Mouse (Mus musculus) CH12.LX (cell line): ENCODE measurements around the gene Edil3. TPM values are rescaled to one million over a fixed set of nuclear protein-coding genes. Genes with fewer than 3 reads are reported as not detected.

Experiments used
- DNase-seq: peaks from one replicate; pipeline ENCODE4 v3.0.0-alpha.2; 2013; ENCODE audit errors: extremely low read depth
- H3K27ac ChIP-seq: 2 replicates; pipeline ENCODE4 v1.5.1; 2012; ENCODE audit warnings: low read depth, mild to moderate bottlenecking, control low read depth, moderate library complexity; ENCODE audit not compliant: insufficient read depth
- H3K27me3 ChIP-seq: replicated peaks from 2 replicates; pipeline ENCODE3; 2012; ENCODE audit warnings: inconsistent platforms
- H3K36me3 ChIP-seq, 2 experiments: replicated peaks in 1 of 2; 2 replicates each; pipeline versions ENCODE3 to v1.6.1; 2012; ENCODE audit warnings: inconsistent platforms in 1 of 2, low read length in 1 of 2, mild to moderate bottlenecking in 1 of 2, mixed read lengths in 1 of 2, moderate library complexity in 1 of 2; ENCODE audit not compliant: control insufficient read depth in 1 of 2, insufficient read depth in 1 of 2
- H3K4me1 ChIP-seq, 2 experiments: 2 replicates each; pipeline ENCODE4 v1.6.1; 2012; ENCODE audit warnings: inconsistent platforms in 1 of 2, moderate library complexity in 1 of 2; ENCODE audit not compliant: insufficient read depth in 2 of 2, control insufficient read depth in 1 of 2
- H3K4me2 ChIP-seq: 2 replicates; pipeline ENCODE4 v1.6.1; 2012; ENCODE audit warnings: low read depth, mild to moderate bottlenecking, control low read depth; ENCODE audit not compliant: poor library complexity, insufficient read depth, severe bottlenecking
- H3K4me3 ChIP-seq, 3 experiments: fragments of 150-350 bp in 1 of 3; sonication (generic) in 1 of 3; replicated peaks in 1 of 3; 2 replicates each; pipeline versions ENCODE3 to v1.5.1; 2011 to 2012; ENCODE audit warnings: low read depth in 2 of 3, low read length in 2 of 3, mild to moderate bottlenecking in 2 of 3, moderate library complexity in 2 of 3, control low read depth in 1 of 3, improper control_type of control experiment in 1 of 3, inconsistent platforms in 1 of 3, mixed read lengths in 1 of 3; ENCODE audit not compliant: poor library complexity in 1 of 3
- H3K79me2 ChIP-seq: replicated peaks from 2 replicates; pipeline ENCODE4 v1.6.1; 2012; ENCODE audit warnings: mild to moderate bottlenecking, moderate library complexity; ENCODE audit not compliant: control insufficient read depth, poor library complexity, insufficient read depth, severe bottlenecking; ENCODE audit errors: extremely low read depth
- H3K9ac ChIP-seq: 2 replicates; pipeline ENCODE4 v1.6.1; 2012; ENCODE audit warnings: low read depth, mild to moderate bottlenecking, control low read depth, moderate library complexity; ENCODE audit not compliant: insufficient read depth
- H3K9me3 ChIP-seq: replicated peaks from 2 replicates; pipeline ENCODE3; 2012; ENCODE audit warnings: low read length, inconsistent platforms, mixed read lengths
- CHD1 ChIP-seq: IDR thresholded peaks from 2 replicates; pipeline ENCODE4 v1.6.1; 2012; ENCODE audit warnings: low read depth, low read length, improper control_type of control experiment, inconsistent platforms
- CHD2 ChIP-seq: IDR thresholded peaks from 2 replicates; pipeline ENCODE4 v1.6.1; 2011; ENCODE audit warnings: low read length, improper control_type of control experiment
- ELF1 ChIP-seq: IDR thresholded peaks from 2 replicates; pipeline ENCODE4 v1.6.1; 2014; ENCODE audit warnings: low read depth, mild to moderate bottlenecking, inconsistent platforms, low read length, improper control_type of control experiment
- HCFC1 ChIP-seq: IDR thresholded peaks from 2 replicates; pipeline ENCODE4 v1.6.1; 2012; ENCODE audit warnings: low read depth, mild to moderate bottlenecking, inconsistent platforms, low read length, improper control_type of control experiment
- MYC ChIP-seq: IDR thresholded peaks from 2 replicates; pipeline ENCODE4 v1.6.1; 2011; ENCODE audit warnings: low read depth, mild to moderate bottlenecking, improper control_type of control experiment, low read length
- NELFE ChIP-seq: IDR thresholded peaks from 2 replicates; pipeline ENCODE4 v1.6.1; 2011; ENCODE audit warnings: low read depth, low read length, improper control_type of control experiment
- RCOR1 ChIP-seq: conservative IDR thresholded peaks from 2 replicates; pipeline ENCODE4 v1.6.1; 2012; ENCODE audit warnings: low read depth, mild to moderate bottlenecking, inconsistent platforms, low read length, improper control_type of control experiment
- TCF12 ChIP-seq: IDR thresholded peaks from 2 replicates; pipeline ENCODE4 v1.6.1; 2014; ENCODE audit warnings: low read depth, mild to moderate bottlenecking, inconsistent platforms, low read length, improper control_type of control experiment
- dilution Hi-C: fragments of 300-500 bp; cut with MboI; formaldehyde crosslinking; loops from 2 replicates; pipeline ENCODE4 v1.14.3; 2020; ENCODE audit warnings: low sequenced_read_pairs; ENCODE audit not compliant: extremely low pct_unique_long_range_greater_than_20kb, extremely low pct_ligation_motif_present
- in situ Hi-C: fragments of 300-500 bp; cut with MboI; formaldehyde crosslinking; loops from 3 replicates; pipeline ENCODE4 v1.14.3; 2019; ENCODE audit warnings: low sequenced_read_pairs, low pct_ligation_motif_present, low pct_unique_long_range_greater_than_20kb, mixed read lengths
- polyA plus RNA-seq: library from polyadenylated mRNA; unstranded; fragments of >175 nt; gene quantifications from 2 replicates; pipeline ENCODE4 v1.2.1, GENCODE M21; 2012; ENCODE audit warnings: low read depth; ENCODE audit not compliant: insufficient read length
- total RNA-seq, 2 experiments: library from RNA; depleted of rRNA; stranded (reverse); fragments of 300-350 nt in 1 of 2; fragments of >200 nt in 1 of 2; gene quantifications; 2 replicates each; pipeline ENCODE4 v1.2.3; 2012 to 2014

Edil3 gene
- total and polyA plus RNA-seq, 3 experiments: not detected

DNA sequence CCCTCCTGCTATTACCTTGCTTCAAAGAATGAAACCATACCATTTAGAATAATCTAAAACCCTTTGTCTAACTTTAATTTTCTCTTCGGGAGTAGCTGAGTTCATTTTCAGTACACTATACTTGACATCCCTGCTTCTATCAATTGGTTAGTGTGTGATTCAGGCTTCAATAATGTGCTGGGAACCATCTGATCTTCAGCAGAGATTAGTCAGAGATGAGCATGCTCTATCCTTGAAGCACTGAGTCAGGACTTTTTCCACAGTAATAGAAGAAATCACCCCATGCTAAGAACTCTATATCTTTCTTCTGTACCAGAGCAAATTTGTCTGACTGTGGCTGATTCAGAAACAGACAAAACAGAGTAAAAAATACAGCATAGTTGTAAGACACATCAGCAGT is 20.3 kb upstream of the Edil3 start:
- dilution Hi-C loops: no loop called here
- no peak overlapping the region for H3K4me3 ChIP-seq
- no peaks in the 10 kb centered on the region for H3K36me3 ChIP-seq
- no peak overlapping the region for H3K27ac ChIP-seq
- no peaks in the 10 kb centered on the region for H3K79me2 ChIP-seq
- no peak for DNase-seq
- H3K4me1 ChIP-seq: peaks cover 0 to 3% of the 10 kb centered on the region in 2 experiments; a peak in 1 of 4 replicates
- no peak overlapping the region for H3K4me2 ChIP-seq
- H3K27me3 ChIP-seq: no peaks in the 10 kb centered on the region
- H3K9me3 ChIP-seq: no peaks in the 10 kb centered on the region
- H3K9ac ChIP-seq: no peak overlapping the region
- TF ChIP-seq RCOR1: no peak
- TF ChIP-seq CHD2: no peak
- no peak for TF ChIP-seq CHD1
- TF ChIP-seq ELF1: no peak
- TF ChIP-seq, all 38 proteins: peak for 0
- in situ Hi-C loops: no loop called here

DNA sequence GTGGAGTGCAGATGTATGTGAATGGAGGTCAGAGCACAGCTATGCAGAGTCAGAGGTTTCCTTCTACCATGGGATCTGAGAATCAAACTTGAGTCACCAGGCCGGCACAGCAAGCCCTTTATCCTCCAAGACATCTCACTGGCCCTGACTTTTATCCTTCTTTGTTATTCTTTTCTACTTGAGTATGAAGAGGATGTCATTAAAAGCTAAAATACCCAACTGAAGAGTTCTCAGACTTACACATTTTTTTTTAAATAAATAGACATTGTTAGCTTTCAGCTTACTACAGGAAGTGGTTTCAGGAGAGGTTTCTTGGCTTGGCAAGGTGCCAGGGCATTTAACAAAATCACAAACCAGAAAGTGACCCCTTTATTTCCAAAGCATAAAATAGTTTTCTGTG is 15.4 kb upstream of the Edil3 start:
- TF ChIP-seq MYC: no peak
- TF ChIP-seq RCOR1: no peak
- TF ChIP-seq HCFC1: no peak
- no peak for TF ChIP-seq NELFE
- peaks cover 0 to 14% of the 10 kb centered on the region in 2 experiments; a peak in 2 of 4 replicates for H3K4me1 ChIP-seq
- in situ Hi-C loops (no loop called here), dilution Hi-C loops (no loop called here)
- H3K9me3 ChIP-seq: no peaks in the 10 kb centered on the region
- H3K4me2 ChIP-seq: no peak overlapping the region
- H3K36me3 ChIP-seq: no peaks in the 10 kb centered on the region
- DNase-seq: no peak
- H3K27ac ChIP-seq: no peak overlapping the region
- H3K79me2 ChIP-seq: no peaks in the 10 kb centered on the region
- H3K27me3 ChIP-seq: no peaks in the 10 kb centered on the region
- no peak overlapping the region for H3K4me3 ChIP-seq
- H3K9ac ChIP-seq: no peak overlapping the region

DNA sequence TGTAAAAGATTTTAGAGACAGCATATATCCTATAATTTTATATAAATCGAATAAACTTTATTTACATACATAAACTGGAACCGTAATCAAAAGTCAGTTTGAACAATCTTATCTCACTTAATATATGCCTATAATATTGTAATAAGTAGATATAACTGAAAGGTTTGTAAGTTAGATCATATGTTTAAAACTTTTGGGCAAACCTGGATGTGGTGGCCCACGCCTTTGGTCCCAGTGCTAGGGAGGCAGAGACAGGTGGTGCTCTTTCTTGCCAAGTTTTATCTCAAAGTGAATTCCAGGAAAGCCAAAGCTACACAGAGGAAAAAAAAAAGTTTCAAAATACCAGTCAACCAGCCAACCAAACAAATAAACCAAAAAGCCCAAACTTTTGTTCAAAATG is 15.0 kb upstream of the Edil3 start:
- H3K36me3 ChIP-seq: no peaks in the 10 kb centered on the region
- dilution Hi-C loops (no loop called here), in situ Hi-C loops (no loop called here)
- no peak overlapping the region for H3K27ac ChIP-seq
- H3K4me3 ChIP-seq: no peak overlapping the region
- no peak overlapping the region for H3K4me2 ChIP-seq
- TF ChIP-seq TCF12 (no peak), RCOR1 (no peak)
- H3K9ac ChIP-seq: no peak overlapping the region
- H3K4me1 ChIP-seq: peaks cover 0 to 15% of the 10 kb centered on the region in 2 experiments; a peak in 2 of 4 replicates
- no peaks in the 10 kb centered on the region for H3K9me3 ChIP-seq
- H3K79me2 ChIP-seq: no peaks in the 10 kb centered on the region
- H3K27me3 ChIP-seq: no peaks in the 10 kb centered on the region
- DNase-seq: no peak
